Mouse (Mus musculus) hindbrain, postnatal 0 days (tissue): ENCODE results near the gene Aatf. TPM values are rescaled to one million over a fixed set of nuclear protein-coding genes. Genes with fewer than 3 reads are reported as not detected.

Experiments used
- ATAC-seq: fragments of 200-750 bp; cut with Nextera tagmentation; 2 replicates; pipeline ENCODE4 v1.8.0; 2017; ENCODE audit warnings: mild to moderate bottlenecking, moderate TSS enrichment, moderate library complexity
- DNase-seq: peaks from one replicate; pipeline ENCODE4 v3.0.0-alpha.2; 2015; ENCODE audit warnings: low spot score
- H3K27ac ChIP-seq: fragments of 300-500 bp; sonication (generic); 2 replicates; pipeline ENCODE4 v1.5.1; 2014; ENCODE audit warnings: mild to moderate bottlenecking
- H3K27me3 ChIP-seq: fragments of 300-500 bp; sonication (generic); 2 replicates; pipeline ENCODE4 v1.6.1; 2014; ENCODE audit warnings: low read length, mixed read lengths; ENCODE audit not compliant: insufficient read depth
- H3K36me3 ChIP-seq: fragments of 300-500 bp; sonication (generic); 2 replicates; pipeline ENCODE4 v1.6.1; 2014; ENCODE audit warnings: low read length, mixed read lengths; ENCODE audit not compliant: insufficient read depth
- H3K4me1 ChIP-seq: fragments of 300-500 bp; sonication (generic); 2 replicates; pipeline ENCODE4 v1.6.1; 2014; ENCODE audit warnings: antibody characterized with exemption, low read length, mixed read lengths; ENCODE audit not compliant: insufficient read depth
- H3K4me2 ChIP-seq: fragments of 300-500 bp; sonication (generic); 2 replicates; pipeline ENCODE4 v1.6.1; 2014; ENCODE audit warnings: low read depth, mild to moderate bottlenecking, low read length, moderate library complexity, mixed read lengths
- H3K4me3 ChIP-seq: fragments of 300-500 bp; sonication (generic); 2 replicates; pipeline ENCODE4 v1.5.1; 2014; ENCODE audit warnings: low read length
- H3K9ac ChIP-seq: fragments of 300-500 bp; sonication (generic); replicated peaks from 2 replicates; pipeline ENCODE4 v1.6.1; 2014; ENCODE audit warnings: mild to moderate bottlenecking, low read length, moderate library complexity, mixed read lengths
- H3K9me3 ChIP-seq: fragments of 300-500 bp; sonication (generic); 2 replicates; pipeline ENCODE4 v1.6.1; 2016; ENCODE audit warnings: low read length, mixed read lengths
- CTCF ChIP-seq: IDR thresholded peaks from 2 replicates; pipeline ENCODE4 v1.5.1; 2016; ENCODE audit warnings: antibody characterized with exemption, control low read depth, low read depth
- WGBS: fragments of 180-500 bp; shearing (Covaris S2); extraction: QIAGEN DNeasy Blood & Tissue Kit; methylation state at CpG from one replicate; pipeline ENCODE4 v1.1.7; 2014; 5-methylcytosine and 5-hydroxymethylcytosine counted together
- polyA plus RNA-seq: library from polyadenylated mRNA; unstranded; fragments of >200 nt; fragmentation: Nextera tagmentation; extraction: Ambion mirVana; gene quantifications from 2 replicates; pipeline ENCODE4 v1.2.1, GENCODE M21; 2015
- total RNA-seq: library from RNA; depleted of rRNA; stranded (reverse); fragments of >200 nt; gene quantifications from 2 replicates; pipeline ENCODE4 v1.2.3, GENCODE M21; 2014

Aatf gene
- total and polyA plus RNA-seq, 2 experiments from 2014 or later, result 17.2 to 42.7 TPM

DNA sequence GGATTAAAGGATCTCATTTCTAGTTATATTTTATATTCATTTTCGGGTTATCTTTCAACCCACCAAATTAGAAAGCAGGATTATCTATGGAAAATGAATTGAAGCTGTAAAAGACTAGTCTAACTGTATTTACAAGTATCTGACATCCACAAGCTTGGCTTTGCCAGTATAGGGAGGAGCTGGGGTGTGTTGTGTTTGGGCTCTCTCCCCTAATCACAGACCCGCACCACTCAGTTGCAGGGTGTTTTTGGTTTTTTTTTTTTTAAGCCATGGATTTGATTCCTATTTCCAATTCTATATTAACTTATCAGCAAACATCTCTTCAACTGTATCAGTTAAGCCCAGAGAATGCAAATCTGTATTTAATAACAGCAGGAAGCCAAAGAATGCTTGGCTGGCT is 4.1 kb upstream of the Aatf start:
- WGBS, result 24% methylated on average over 2 of the region's 2 CpGs
- Histone ChIP-seq H3K36me3 (no peaks in the 10 kb centered on the region), H3K4me3 (peak overlapping the region; percentile 11), H3K27ac (no peak overlapping the region), H3K27me3 (peaks cover 32% of the 10 kb centered on the region), H3K4me2 (peak overlapping the region; percentile 33), H3K9me3 (no peaks in the 10 kb centered on the region), H3K9ac (0 out of 2 replicates have a peak overlapping the region, but pooled peaks have one; percentile 25), H3K4me1 (peaks cover 5% of the 10 kb centered on the region; the same call in 1 of the 2 replicates)
- ATAC-seq (no peak), DNase-seq (no peak)
- no peak for TF ChIP-seq CTCF

DNA sequence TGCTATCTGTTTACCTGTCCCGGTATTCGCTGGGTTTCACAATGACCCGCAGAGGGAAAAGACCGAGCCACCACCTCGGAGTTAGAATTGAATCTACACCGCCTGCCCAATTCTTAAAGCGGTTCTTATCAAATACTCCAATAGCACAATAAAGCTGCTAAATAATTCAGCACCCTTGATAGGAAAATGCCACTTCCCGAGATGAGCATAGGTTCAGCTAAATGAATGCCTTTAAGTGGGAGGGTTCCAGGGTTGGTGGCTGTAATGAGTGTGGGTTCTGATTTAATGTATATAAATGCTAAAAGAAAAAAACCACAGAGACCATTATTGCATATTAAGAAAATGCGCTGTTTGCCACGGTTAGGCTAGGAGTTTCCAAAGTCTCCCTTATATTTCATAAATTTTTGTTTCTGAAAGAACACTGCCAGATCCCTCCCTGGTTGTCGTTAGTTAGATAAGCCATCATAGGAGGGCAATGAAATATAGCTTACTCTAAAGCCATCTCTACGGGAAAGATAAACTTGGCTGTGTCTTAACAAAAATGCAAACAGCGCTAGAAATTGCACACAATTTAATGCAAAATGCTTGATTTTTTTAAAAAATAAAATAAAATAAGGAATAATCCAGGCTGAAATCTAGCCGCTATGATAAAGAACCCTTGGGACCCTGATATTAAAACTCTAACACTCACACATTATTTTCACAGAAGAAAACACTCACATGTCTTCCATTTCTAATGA is 3.3 kb upstream of the Aatf start:
- 14% methylated on average over 14 of the region's 14 CpGs for WGBS
- peaks cover 11% of the 10 kb centered on the region for H3K4me1 ChIP-seq
- ATAC-seq (no peak), DNase-seq (no peak)
- peak overlapping the region; percentile 33 for H3K4me2 ChIP-seq
- peak overlapping the region; percentile 11 for H3K4me3 ChIP-seq
- no peak for TF ChIP-seq CTCF
- H3K27ac ChIP-seq, result no peak overlapping the region
- H3K9ac ChIP-seq, result peak overlapping the region; percentile 30
- H3K27me3 ChIP-seq, result peaks cover 28% of the 10 kb centered on the region
- H3K9me3 ChIP-seq, result no peaks in the 10 kb centered on the region
- no peaks in the 10 kb centered on the region for H3K36me3 ChIP-seq

DNA sequence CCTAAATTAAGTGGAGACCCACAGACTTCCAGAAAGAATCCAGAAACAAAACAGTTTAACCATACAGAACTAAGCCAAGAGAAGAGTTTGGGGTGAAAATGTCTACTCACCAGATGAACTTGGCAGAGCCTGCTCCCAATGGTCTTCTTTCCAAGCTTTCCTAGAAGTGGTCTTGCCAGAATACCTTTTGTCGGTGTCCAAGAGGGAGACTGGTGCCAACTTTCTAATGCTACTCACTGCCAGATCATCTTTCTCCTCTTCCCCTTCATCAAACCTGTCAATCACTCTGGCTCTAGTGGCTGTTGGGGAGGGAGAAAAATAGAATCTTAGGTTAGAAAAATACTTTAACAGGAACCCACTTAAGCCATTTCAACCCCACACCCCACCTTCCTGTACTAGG is 1.3 kb downstream of the Aatf start:
- whole genome bisulfite sequencing, result 46% methylated on average over 1 of the region's 1 CpGs
- no peak for DNase-seq
- Histone ChIP-seq H3K27me3 (peaks cover 15% of the 10 kb centered on the region), H3K9me3 (no peaks in the 10 kb centered on the region), H3K9ac (no peak overlapping the region), H3K4me1 (peaks cover 11% of the 10 kb centered on the region), H3K36me3 (peaks cover 5% of the 10 kb centered on the region; the same call in 1 of the 2 replicates), H3K27ac (no peak overlapping the region), H3K4me2 (peak overlapping the region; percentile 90; the same call in 1 of the 2 replicates), H3K4me3 (0 out of 2 replicates have a peak overlapping the region, but pooled peaks have one; percentile 82)
- TF ChIP-seq CTCF, result no peak
- no peak for ATAC-seq

DNA sequence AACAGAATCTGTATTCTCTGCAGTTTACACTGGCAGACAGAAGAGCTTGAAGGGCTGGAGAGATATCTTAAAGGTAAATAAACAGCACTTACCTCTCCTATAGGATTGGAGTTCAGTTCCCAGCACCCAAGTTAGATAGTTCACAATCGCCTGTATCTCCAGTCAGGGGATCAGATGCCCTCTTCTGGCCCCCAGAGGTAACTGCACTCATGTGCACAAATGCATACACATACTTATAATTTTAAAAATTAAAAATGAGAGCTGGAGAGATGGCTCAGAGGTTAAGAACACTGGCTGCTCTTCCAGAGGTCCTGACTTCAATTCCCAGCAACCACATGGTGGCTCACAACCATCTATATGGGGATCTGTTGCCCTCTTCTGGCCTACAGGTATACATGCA is 9.0 kb downstream of the Aatf start:
- TF ChIP-seq CTCF, result 0 out of 2 replicates have a peak, but pooled peaks have one; percentile 2
- ATAC-seq, result no peak
- 92% methylated on average over 1 of the region's 1 CpGs for WGBS

DNA sequence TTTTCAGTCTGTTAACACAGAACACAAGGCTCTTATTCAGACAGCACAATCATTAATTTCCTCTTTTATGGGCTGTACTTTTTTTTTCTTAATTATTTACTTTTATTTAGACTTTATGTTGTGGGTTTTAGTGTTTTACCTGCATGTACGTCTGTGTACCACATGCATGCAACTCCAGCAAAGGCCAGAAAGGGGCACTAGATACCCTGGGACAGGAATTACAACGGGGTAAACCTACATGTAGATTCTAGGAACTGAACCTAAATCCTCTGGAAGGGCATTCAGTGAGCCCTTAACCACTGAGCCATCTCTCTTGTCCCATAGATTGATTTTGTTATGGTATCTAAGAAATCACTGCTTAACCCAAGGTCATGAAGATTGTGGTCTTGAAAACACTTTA is 15.4 kb downstream of the Aatf start:
- Histone ChIP-seq H3K4me1 (no peaks in the 10 kb centered on the region), H3K4me2 (no peak overlapping the region), H3K27me3 (no peaks in the 10 kb centered on the region), H3K4me3 (no peak overlapping the region), H3K9me3 (no peaks in the 10 kb centered on the region), H3K9ac (no peak overlapping the region), H3K36me3 (no peaks in the 10 kb centered on the region), H3K27ac (no peak overlapping the region)
- TF ChIP-seq CTCF, result peak; percentile 56
- WGBS, result 71% methylated on average over 2 of the region's 2 CpGs
- DNase-seq (peak; percentile 43), ATAC-seq (no peak)

More for the DNA sequence above, 9.0 kb downstream of the Aatf start:
- DNase-seq, result no peak
- Histone ChIP-seq H3K9ac (no peak overlapping the region), H3K27me3 (no peaks in the 10 kb centered on the region), H3K27ac (no peak overlapping the region), H3K4me3 (no peak overlapping the region), H3K4me1 (no peaks in the 10 kb centered on the region), H3K36me3 (0 out of 2 replicates have a peak, but pooled peaks cover 6% of the 10 kb centered on the region), H3K9me3 (no peaks in the 10 kb centered on the region), H3K4me2 (no peak overlapping the region)

DNA sequence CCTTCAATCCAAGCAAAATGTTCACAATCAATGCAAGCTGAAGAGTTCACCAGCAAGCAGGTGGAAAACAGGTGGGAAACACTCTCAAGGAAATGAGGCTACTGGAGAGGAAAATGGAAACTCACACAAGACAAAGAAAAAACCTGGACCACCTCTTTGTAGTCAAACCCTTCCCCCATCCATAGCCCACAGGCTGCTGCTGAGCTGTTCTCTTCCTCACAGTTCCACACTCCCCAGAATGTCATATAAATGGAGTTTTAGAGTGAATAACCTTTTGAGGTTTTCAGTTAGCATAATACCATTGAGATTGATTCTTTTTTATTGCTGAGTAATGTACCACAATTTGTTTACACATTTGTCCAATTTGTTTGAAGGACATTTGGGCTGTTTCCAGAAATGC is 16.4 kb downstream of the Aatf start:
- Histone ChIP-seq H3K4me1 (no peaks in the 10 kb centered on the region), H3K36me3 (peaks cover under 1% of the 10 kb centered on the region; the same call in 1 of the 2 replicates), H3K4me2 (no peak overlapping the region), H3K27ac (no peak overlapping the region), H3K9ac (no peak overlapping the region), H3K4me3 (no peak overlapping the region), H3K9me3 (no peaks in the 10 kb centered on the region), H3K27me3 (no peaks in the 10 kb centered on the region)
- DNase-seq, result no peak
- no peak for TF ChIP-seq CTCF
- ATAC-seq, result no peak

DNA sequence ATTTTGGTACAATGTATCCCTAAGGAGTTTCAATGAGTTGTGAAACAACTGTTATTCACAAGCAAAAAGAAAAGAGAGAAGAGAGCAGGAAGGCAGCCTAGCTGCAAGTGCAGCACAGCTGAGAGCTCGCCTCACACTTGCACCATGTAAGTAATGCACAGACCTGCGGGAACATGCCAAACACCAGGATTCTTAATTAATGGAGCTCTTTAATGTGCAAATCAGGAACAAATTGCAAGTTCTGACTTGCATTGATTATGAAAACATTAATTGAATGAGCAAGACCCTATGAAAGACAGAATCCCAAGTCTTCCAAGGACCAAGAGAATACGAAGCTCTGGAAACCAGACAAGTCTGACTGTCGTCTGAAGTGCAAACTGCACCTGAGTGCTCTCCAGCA is 17.5 kb downstream of the Aatf start:
- H3K9ac ChIP-seq, result no peak overlapping the region
- no peak for ATAC-seq
- no peak overlapping the region for H3K4me2 ChIP-seq
- H3K4me3 ChIP-seq, result no peak overlapping the region
- H3K9me3 ChIP-seq, result no peaks in the 10 kb centered on the region
- WGBS, result 32% methylated on average over 4 of the region's 4 CpGs
- H3K36me3 ChIP-seq, result peaks cover 12% of the 10 kb centered on the region
- H3K4me1 ChIP-seq, result no peaks in the 10 kb centered on the region
- DNase-seq, result no peak
- H3K27me3 ChIP-seq, result no peaks in the 10 kb centered on the region
- TF ChIP-seq CTCF, result no peak
- peak overlapping the region; percentile 11; the same call in 1 of the 2 replicates for H3K27ac ChIP-seq
